Mouse (Mus musculus) limb, embryonic 12.5 days (tissue): ENCODE measurements around the gene Ldb1. TPM values are rescaled to one million over a fixed set of nuclear protein-coding genes. Genes with fewer than 3 reads are reported as not detected.
A peak's percentile ranks its signal among the peaks of the same experiment; 100 is the strongest.

ENCODE experiments used
- ATAC-seq: fragments of 200-750 bp; cut with Nextera tagmentation; 2 replicates; pipeline ENCODE4 v1.8.0; 2017; ENCODE audit warnings: low read depth, moderate TSS enrichment; ENCODE audit not compliant: insufficient number of reproducible peaks, insufficient read depth, low FRiP score, low TSS enrichment
- H3K27ac ChIP-seq: fragments of 300-500 bp; sonication (generic); 2 replicates; pipeline ENCODE4 v1.5.1; 2016; ENCODE audit warnings: mild to moderate bottlenecking, moderate library complexity
- H3K27me3 ChIP-seq: fragments of 300-500 bp; sonication (generic); 2 replicates; pipeline ENCODE4 v1.6.1; 2016; ENCODE audit warnings: mild to moderate bottlenecking, moderate library complexity
- H3K36me3 ChIP-seq: fragments of 300-500 bp; sonication (generic); 2 replicates; pipeline ENCODE4 v1.6.1; 2016; ENCODE audit warnings: mild to moderate bottlenecking, moderate library complexity
- H3K4me1 ChIP-seq: fragments of 300-500 bp; sonication (generic); replicated peaks from 2 replicates; pipeline ENCODE4 v1.6.1; 2016
- H3K4me2 ChIP-seq: fragments of 300-500 bp; sonication (generic); 2 replicates; pipeline ENCODE4 v1.6.1; 2016; ENCODE audit warnings: mild to moderate bottlenecking, moderate library complexity
- H3K4me3 ChIP-seq: fragments of 300-500 bp; sonication (generic); replicated peaks from 2 replicates; pipeline ENCODE4 v1.5.1; 2016; ENCODE audit warnings: mild to moderate bottlenecking
- H3K9ac ChIP-seq: fragments of 300-500 bp; sonication (generic); replicated peaks from 2 replicates; pipeline ENCODE4 v1.6.1; 2016; ENCODE audit warnings: mild to moderate bottlenecking, moderate library complexity
- H3K9me3 ChIP-seq: fragments of 300-500 bp; sonication (generic); 2 replicates; pipeline ENCODE4 v1.6.1; 2016; ENCODE audit warnings: mild to moderate bottlenecking, moderate library complexity
- WGBS: fragments of 180-500 bp; shearing (Covaris S2); methylation state at CpG from one replicate; pipeline ENCODE4 v1.1.7; 2016; 5-methylcytosine and 5-hydroxymethylcytosine counted together
- polyA plus RNA-seq: library from polyadenylated mRNA; unstranded; fragments of >200 nt; fragmentation: Nextera tagmentation; extraction: Ambion mirVana; gene quantifications from 2 replicates; pipeline ENCODE4 v1.2.1, GENCODE M21; 2016

Gene Ldb1
- polyA plus RNA-seq, 1 experiment from 2014 or later: 135 TPM

GRCm38 (mm10) chr19:46037243-46037924, 7.6 kb downstream of the Ldb1 start:
- Histone ChIP-seq H3K27me3 (no peaks in the 10 kb centered on the region), H3K36me3 (peaks cover 48% of the 10 kb centered on the region), H3K4me3 (peak overlapping the region; percentile 95), H3K4me1 (peaks cover 48% of the 10 kb centered on the region), H3K9ac (peak overlapping the region; percentile 97), H3K27ac (peak overlapping the region; percentile 17), H3K4me2 (peak overlapping the region; percentile 98), H3K9me3 (no peaks in the 10 kb centered on the region)
- WGBS: 46% methylated on average over 6 of the region's 6 CpGs
- no peak for ATAC-seq

GRCm38 (mm10) chr19:46036477-46037242, 8.4 kb downstream of the Ldb1 start:
- H3K27me3 ChIP-seq: no peaks in the 10 kb centered on the region
- H3K36me3 ChIP-seq: peaks cover 55% of the 10 kb centered on the region
- peak overlapping the region; percentile 97; the same call in 1 of the 2 replicates for H3K9ac ChIP-seq
- no peaks in the 10 kb centered on the region for H3K9me3 ChIP-seq
- ATAC-seq: no peak
- H3K4me1 ChIP-seq: peaks cover 41% of the 10 kb centered on the region
- H3K4me2 ChIP-seq: peak overlapping the region; percentile 98
- peak overlapping the region; percentile 95 for H3K4me3 ChIP-seq
- peak overlapping the region; percentile 17; the same call in 1 of the 2 replicates for H3K27ac ChIP-seq
- 81% methylated on average over 13 of the region's 13 CpGs for WGBS

GRCm38 (mm10) chr19:46035971-46036370, 9.0 kb downstream of the Ldb1 start:
- H3K9ac ChIP-seq: no peak overlapping the region
- H3K4me1 ChIP-seq: peaks cover 34% of the 10 kb centered on the region
- H3K9me3 ChIP-seq: no peaks in the 10 kb centered on the region
- H3K27ac ChIP-seq: no peak overlapping the region
- no peak overlapping the region for H3K4me2 ChIP-seq
- ATAC-seq: no peak
- 91% methylated on average over 13 of the region's 13 CpGs for WGBS
- no peak overlapping the region for H3K4me3 ChIP-seq
- H3K36me3 ChIP-seq: peaks cover 61% of the 10 kb centered on the region
- no peaks in the 10 kb centered on the region for H3K27me3 ChIP-seq

GRCm38 (mm10) chr19:46033911-46034310, 11.1 kb downstream of the Ldb1 start:
- no peak for ATAC-seq
- Histone ChIP-seq H3K9me3 (peaks cover 5% of the 10 kb centered on the region; the same call in 1 of the 2 replicates), H3K4me3 (no peak overlapping the region), H3K9ac (no peak overlapping the region), H3K36me3 (peaks cover 76% of the 10 kb centered on the region), H3K27ac (no peak overlapping the region), H3K4me1 (peaks cover 20% of the 10 kb centered on the region), H3K4me2 (no peak overlapping the region), H3K27me3 (no peaks in the 10 kb centered on the region)
- 91% methylated on average over 11 of the region's 11 CpGs for WGBS

GRCm38 (mm10) chr19:46032731-46033510, 12.1 kb downstream of the Ldb1 start:
- peaks cover 17% of the 10 kb centered on the region for H3K4me1 ChIP-seq
- no peak overlapping the region for H3K9ac ChIP-seq
- H3K4me3 ChIP-seq: no peak overlapping the region
- no peaks in the 10 kb centered on the region for H3K27me3 ChIP-seq
- H3K4me2 ChIP-seq: no peak overlapping the region
- H3K36me3 ChIP-seq: peaks cover 76% of the 10 kb centered on the region
- H3K27ac ChIP-seq: no peak overlapping the region
- 88% methylated on average over 26 of the region's 26 CpGs for WGBS
- peaks cover 5% of the 10 kb centered on the region; the same call in 1 of the 2 replicates for H3K9me3 ChIP-seq
- ATAC-seq: no peak

GRCm38 (mm10) chr19:46031689-46032432, 13.2 kb downstream of the Ldb1 start:
- H3K4me1 ChIP-seq: peaks cover 6% of the 10 kb centered on the region
- no peak overlapping the region for H3K4me3 ChIP-seq
- no peak overlapping the region for H3K4me2 ChIP-seq
- peaks cover 73% of the 10 kb centered on the region for H3K36me3 ChIP-seq
- H3K27ac ChIP-seq: 0 out of 2 replicates have a peak overlapping the region, but pooled peaks have one; percentile 25
- H3K9me3 ChIP-seq: peaks cover 5% of the 10 kb centered on the region; the same call in 1 of the 2 replicates
- no peaks in the 10 kb centered on the region for H3K27me3 ChIP-seq
- 0 out of 2 replicates have a peak, but pooled peaks have one; percentile 12 for ATAC-seq
- H3K9ac ChIP-seq: no peak overlapping the region
- 89% methylated on average over 9 of the region's 9 CpGs for WGBS

GRCm38 (mm10) chr19:46030196-46030983, 14.6 kb downstream of the Ldb1 start:
- Histone ChIP-seq H3K4me3 (no peak overlapping the region), H3K9ac (no peak overlapping the region), H3K4me1 (no peaks in the 10 kb centered on the region), H3K4me2 (no peak overlapping the region), H3K36me3 (peaks cover 58% of the 10 kb centered on the region), H3K27ac (no peak overlapping the region), H3K9me3 (peaks cover 5% of the 10 kb centered on the region; the same call in 1 of the 2 replicates), H3K27me3 (no peaks in the 10 kb centered on the region)
- no peak for ATAC-seq
- WGBS: 90% methylated on average over 10 of the region's 10 CpGs

GRCm38 (mm10) chr19:46029652-46030051, 15.4 kb downstream of the Ldb1 start:
- Histone ChIP-seq H3K9ac (no peak overlapping the region), H3K9me3 (peaks cover 5% of the 10 kb centered on the region; the same call in 1 of the 2 replicates), H3K36me3 (peaks cover 51% of the 10 kb centered on the region), H3K4me1 (no peaks in the 10 kb centered on the region), H3K4me2 (no peak overlapping the region), H3K27ac (no peak overlapping the region), H3K4me3 (no peak overlapping the region), H3K27me3 (no peaks in the 10 kb centered on the region)
- 94% methylated on average over 1 of the region's 1 CpGs for WGBS
- ATAC-seq: no peak

- Histone ChIP-seq H3K4me3 (no peak overlapping the region), H3K4me2 (no peak overlapping the region), H3K4me1 (no peaks in the 10 kb centered on the region), H3K9ac (0 out of 2 replicates have a peak overlapping the region, but pooled peaks have one; percentile 0), H3K9me3 (peaks cover 5% of the 10 kb centered on the region; the same call in 1 of the 2 replicates), H3K27ac (no peak overlapping the region), H3K27me3 (no peaks in the 10 kb centered on the region), H3K36me3 (peaks cover 42% of the 10 kb centered on the region)
- 68% methylated on average over 11 of the region's 11 CpGs for WGBS
- no peak for ATAC-seq
Measured at GRCm38 (mm10) chr19:46028747-46029320, 16.2 kb downstream of the Ldb1 start.
